Mouse (Mus musculus): ENCODE data around the gene Wdr75. TPM values are rescaled to one million over a fixed set of nuclear protein-coding genes. Genes with fewer than 3 reads are reported as not detected.

The Wdr75 gene
- polyA plus RNA-seq, 1 experiment from 2014 or later = 25.3 TPM

- no peak overlapping the region for H3K9ac ChIP-seq (ENCODE audit: low read depth, low read length)
- no peaks in the 10 kb centered on the region for H3K9me3 ChIP-seq (ENCODE audit: control insufficient read depth)
- no peak for TF ChIP-seq CTCF (IDR thresholded peaks at IDR 0.05; ENCODE audit: low read depth)
- no peaks in the 10 kb centered on the region for H3K27me3 ChIP-seq (replicated peaks; ENCODE audit: control insufficient read depth, insufficient read depth, low read length)
- H3K4me1 ChIP-seq (replicated peaks; ENCODE audit: control insufficient read depth, insufficient read depth, low read length) = no peaks in the 10 kb centered on the region
- no peak for ATAC-seq
- no peak overlapping the region for H3K27ac ChIP-seq (ENCODE audit: low read depth, low read length)
- no peak overlapping the region for H3K4me3 ChIP-seq (ENCODE audit: low read depth, low read length)
- no peak overlapping the region for H3K4me2 ChIP-seq (replicated peaks; ENCODE audit: low read depth)
- H3K36me3 ChIP-seq (ENCODE audit: control insufficient read depth, insufficient read depth) = no peaks in the 10 kb centered on the region
- WGBS = 50% methylated on average over 4 of the region's 4 CpGs
These were observed 29.3 kb upstream of the Wdr75 start for GRCm38 (mm10) chr1:45765678-45766077.

DNA sequence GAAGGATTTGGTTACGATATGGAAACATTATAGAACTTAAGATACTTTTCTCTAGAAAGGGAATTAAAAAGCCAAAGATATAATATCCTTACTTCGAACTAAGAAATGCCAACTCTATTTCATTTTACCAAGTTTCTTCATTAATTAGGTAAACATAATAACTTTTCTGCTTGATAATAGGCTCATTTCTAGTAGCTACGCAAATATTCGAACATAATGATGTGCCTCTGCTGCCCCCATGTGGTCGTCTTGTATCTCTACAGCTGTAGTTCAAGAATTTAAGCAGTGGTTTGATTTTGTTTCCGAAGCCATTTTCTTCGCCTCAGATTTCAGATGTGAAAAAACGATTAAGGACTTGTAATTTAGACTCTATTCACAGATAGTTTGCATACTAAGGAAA is 28.8 kb upstream of the Wdr75 start:
- peak; percentile 82 for TF ChIP-seq CTCF (IDR thresholded peaks at IDR 0.05; ENCODE audit: low read depth)
- H3K36me3 ChIP-seq (ENCODE audit: control insufficient read depth, insufficient read depth) = no peaks in the 10 kb centered on the region
- 21% methylated on average over 8 of the region's 8 CpGs for WGBS
- no peaks in the 10 kb centered on the region for H3K4me1 ChIP-seq (replicated peaks; ENCODE audit: control insufficient read depth, insufficient read depth, low read length)
- H3K4me2 ChIP-seq (replicated peaks; ENCODE audit: low read depth) = no peak overlapping the region
- H3K9ac ChIP-seq (ENCODE audit: low read depth, low read length) = no peak overlapping the region
- no peak for ATAC-seq
- no peaks in the 10 kb centered on the region for H3K27me3 ChIP-seq (replicated peaks; ENCODE audit: control insufficient read depth, insufficient read depth, low read length)
- no peak overlapping the region for H3K27ac ChIP-seq (ENCODE audit: low read depth, low read length)
- no peak overlapping the region for H3K4me3 ChIP-seq (ENCODE audit: low read depth, low read length)
- no peaks in the 10 kb centered on the region for H3K9me3 ChIP-seq (ENCODE audit: control insufficient read depth)

GRCm38 (mm10) chr1:45767533-45767932 is 27.4 kb upstream of the Wdr75 start:
- no peaks in the 10 kb centered on the region for H3K36me3 ChIP-seq (ENCODE audit: control insufficient read depth, insufficient read depth)
- H3K4me3 ChIP-seq (ENCODE audit: low read depth, low read length) = no peak overlapping the region
- H3K9me3 ChIP-seq (ENCODE audit: control insufficient read depth) = no peaks in the 10 kb centered on the region
- no peak for TF ChIP-seq CTCF (IDR thresholded peaks at IDR 0.05; ENCODE audit: low read depth)
- no peaks in the 10 kb centered on the region for H3K4me1 ChIP-seq (replicated peaks; ENCODE audit: control insufficient read depth, insufficient read depth, low read length)
- no peak for ATAC-seq
- H3K27me3 ChIP-seq (replicated peaks; ENCODE audit: control insufficient read depth, insufficient read depth, low read length) = no peaks in the 10 kb centered on the region
- H3K4me2 ChIP-seq (replicated peaks; ENCODE audit: low read depth) = no peak overlapping the region
- H3K9ac ChIP-seq (ENCODE audit: low read depth, low read length) = no peak overlapping the region
- H3K27ac ChIP-seq (ENCODE audit: low read depth, low read length) = no peak overlapping the region
- WGBS = 72% methylated on average over 5 of the region's 5 CpGs

DNA sequence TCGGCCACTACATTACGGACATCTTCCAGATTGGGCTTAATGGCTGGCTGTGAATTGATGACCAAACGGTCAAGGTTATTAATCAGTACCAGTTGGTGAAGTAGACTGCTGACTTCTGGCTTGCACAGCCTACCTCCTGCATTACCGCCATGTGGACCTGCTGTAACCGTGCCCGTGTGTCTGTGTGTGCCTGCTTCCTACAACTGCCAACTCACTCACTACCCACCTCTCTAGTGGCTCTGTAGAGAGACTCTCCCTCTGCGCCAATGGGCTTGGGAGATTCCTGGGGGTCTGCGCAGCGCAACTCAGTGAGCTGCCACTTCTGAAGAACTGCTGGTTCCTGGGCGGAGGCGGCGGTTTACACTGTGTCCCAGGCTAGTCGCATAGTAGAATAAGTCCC is 25.6 kb upstream of the Wdr75 start:
- no peak overlapping the region for H3K27ac ChIP-seq (ENCODE audit: low read depth, low read length)
- no peak overlapping the region for H3K4me3 ChIP-seq (ENCODE audit: low read depth, low read length)
- no peak for ATAC-seq
- no peak overlapping the region for H3K4me2 ChIP-seq (replicated peaks; ENCODE audit: low read depth)
- no peaks in the 10 kb centered on the region for H3K4me1 ChIP-seq (replicated peaks; ENCODE audit: control insufficient read depth, insufficient read depth, low read length)
- H3K27me3 ChIP-seq (replicated peaks; ENCODE audit: control insufficient read depth, insufficient read depth, low read length) = no peaks in the 10 kb centered on the region
- no peak for TF ChIP-seq CTCF (IDR thresholded peaks at IDR 0.05; ENCODE audit: low read depth)
- WGBS = 95% methylated on average over 13 of the region's 13 CpGs
- no peak overlapping the region for H3K9ac ChIP-seq (ENCODE audit: low read depth, low read length)
- no peaks in the 10 kb centered on the region for H3K36me3 ChIP-seq (ENCODE audit: control insufficient read depth, insufficient read depth)
- H3K9me3 ChIP-seq (ENCODE audit: control insufficient read depth) = no peaks in the 10 kb centered on the region

- H3K4me2 ChIP-seq (replicated peaks; ENCODE audit: low read depth) = no peak overlapping the region
- H3K4me1 ChIP-seq (replicated peaks; ENCODE audit: control insufficient read depth, insufficient read depth, low read length) = no peaks in the 10 kb centered on the region
- no peak for ATAC-seq
- TF ChIP-seq CTCF (IDR thresholded peaks at IDR 0.05; ENCODE audit: low read depth) = 0 out of 2 replicates have a peak, but pooled peaks have one; percentile 26
- no peak overlapping the region for H3K4me3 ChIP-seq (ENCODE audit: low read depth, low read length)
- no peaks in the 10 kb centered on the region for H3K27me3 ChIP-seq (replicated peaks; ENCODE audit: control insufficient read depth, insufficient read depth, low read length)
- H3K27ac ChIP-seq (ENCODE audit: low read depth, low read length) = no peak overlapping the region
- no peaks in the 10 kb centered on the region for H3K36me3 ChIP-seq (ENCODE audit: control insufficient read depth, insufficient read depth)
- H3K9me3 ChIP-seq (ENCODE audit: control insufficient read depth) = no peaks in the 10 kb centered on the region
- WGBS = 89% methylated on average over 2 of the region's 2 CpGs
- H3K9ac ChIP-seq (ENCODE audit: low read depth, low read length) = no peak overlapping the region
These were observed 24.9 kb upstream of the Wdr75 start for GRCm38 (mm10) chr1:45770051-45770450.

DNA sequence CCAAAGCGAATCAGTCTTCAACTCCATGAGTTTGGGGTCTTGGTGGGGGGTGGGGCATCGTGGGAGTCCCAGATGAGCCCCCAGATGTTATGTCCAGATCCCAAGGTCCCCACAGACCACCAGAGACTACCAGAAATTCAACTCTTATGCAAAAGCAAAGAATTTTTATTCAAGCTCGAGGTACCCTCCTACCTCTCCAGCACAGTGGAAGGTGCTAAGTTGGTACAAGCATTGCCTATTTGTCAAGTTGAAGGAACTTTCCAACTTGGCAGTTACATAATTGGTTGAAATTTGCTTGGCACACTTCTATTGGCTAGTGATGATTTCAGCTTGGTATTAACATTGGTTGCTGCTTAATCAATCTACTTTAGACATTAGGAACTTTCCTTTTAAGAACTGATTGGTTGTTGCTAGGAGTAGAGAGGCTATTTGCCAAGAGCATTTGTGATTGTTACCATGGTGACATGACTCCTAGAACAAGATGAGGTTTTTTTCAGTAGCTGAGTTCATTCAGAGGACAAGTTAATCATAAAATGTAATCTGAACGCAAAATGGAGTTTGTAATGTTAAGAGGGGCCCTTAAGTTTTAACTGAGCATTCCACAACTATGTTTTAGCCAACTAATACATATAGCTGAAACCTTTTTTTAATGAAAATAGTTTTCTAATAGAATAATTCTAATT is 14.2 kb upstream of the Wdr75 start:
- 57% methylated on average over 4 of the region's 4 CpGs for WGBS
- Histone ChIP-seq H3K4me3 (ENCODE audit: low read depth, low read length) (no peak overlapping the region), H3K9ac (ENCODE audit: low read depth, low read length) (no peak overlapping the region), H3K9me3 (ENCODE audit: control insufficient read depth) (no peaks in the 10 kb centered on the region), H3K4me2 (replicated peaks; ENCODE audit: low read depth) (no peak overlapping the region), H3K27ac (ENCODE audit: low read depth, low read length) (no peak overlapping the region), H3K36me3 (ENCODE audit: control insufficient read depth, insufficient read depth) (no peaks in the 10 kb centered on the region), H3K27me3 (replicated peaks; ENCODE audit: control insufficient read depth, insufficient read depth, low read length) (no peaks in the 10 kb centered on the region), H3K4me1 (replicated peaks; ENCODE audit: control insufficient read depth, insufficient read depth, low read length) (no peaks in the 10 kb centered on the region)
- no peak for TF ChIP-seq CTCF (IDR thresholded peaks at IDR 0.05; ENCODE audit: low read depth)
- peak; percentile 45; the same call in 1 of the 2 replicates for ATAC-seq

Data from intestine, postnatal 0 days (tissue).